Mouse (Mus musculus) liver, embryonic 14.5 days (tissue): ENCODE data around the gene Il12rb2.

Experiments
- CTCF ChIP-seq: IDR thresholded peaks from 2 replicates; pipeline ENCODE4 v1.5.1; 2016; ENCODE audit warnings: antibody characterized with exemption, low read depth, control low read depth
- EP300 ChIP-seq: IDR thresholded peaks from 2 replicates; pipeline ENCODE4 v1.6.1; 2016; ENCODE audit warnings: antibody characterized with exemption, low read depth

DNA sequence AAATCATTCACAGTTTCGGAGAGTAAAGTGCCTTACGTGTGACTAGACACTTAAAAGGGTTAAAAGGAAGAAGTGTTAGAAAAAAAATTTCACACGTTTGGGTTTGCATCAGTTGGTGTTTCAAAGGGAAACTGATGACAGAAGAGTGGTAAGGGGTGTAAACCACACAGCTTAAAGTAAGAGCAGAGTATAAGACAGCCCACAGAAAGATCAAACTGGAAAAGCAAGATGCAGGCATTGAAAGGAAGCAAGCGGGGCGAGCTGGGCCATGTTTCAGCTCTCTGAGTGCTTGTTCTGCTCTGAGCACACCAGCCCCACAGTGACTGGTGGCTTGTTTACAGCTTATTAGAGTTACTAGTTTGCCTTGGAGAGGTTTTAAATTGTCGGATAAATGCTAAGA, 27.9 kb downstream of the Il12rb2 start:
- TF ChIP-seq CTCF (no peak), EP300 (no peak)
